Comparison of ENCODE assay signal across 12 mouse cellular contexts in the genomic region with DNA sequence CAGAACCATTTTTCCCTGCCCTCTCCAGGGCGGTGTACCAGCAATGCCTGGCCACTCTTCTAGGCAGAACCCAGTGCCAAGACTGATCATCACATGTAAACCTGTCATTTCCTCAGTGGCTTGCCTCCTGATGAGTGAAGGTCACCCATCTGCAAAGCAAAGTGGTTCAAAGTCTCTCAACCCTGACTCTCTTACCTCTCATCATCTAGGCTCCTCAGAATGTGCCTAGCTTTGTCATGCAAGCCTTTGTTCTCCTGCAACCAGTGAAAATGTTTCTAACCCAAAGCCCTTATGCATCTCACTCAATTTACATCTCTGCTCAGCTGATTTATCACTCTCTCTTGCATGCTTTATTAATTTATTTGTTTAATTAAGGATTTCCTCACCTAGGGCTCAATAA.
"Had no signal": no experiment of that assay in that cellular context is flagged by ENCODE, and none has a peak within 500 bp of the region (broad histone marks: within the 10 kb centered on the region; RNA-seq: fewer than 3 reads in every experiment).

No protein-coding gene starts in this region.

- DNase-seq: lung, adult 18-20 months; lung, embryonic 14.5 days; lung, postnatal 10 days; lung, postnatal 4 days; retina, postnatal 1 day; right cerebral cortex, adult 18-20 months; right cerebral cortex, postnatal 25 days; right cerebral cortex, postnatal 4 days; spleen, adult 18-20 months; thymus, adult 18-20 months; thymus, postnatal 14 days; thymus, postnatal 36 days had no signal
